Mouse (Mus musculus) kidney, adult 2 months (tissue): ENCODE measurements around the gene Ano1.

Experiments
- CTCF ChIP-seq: fragments of 200-500 bp; conservative IDR thresholded peaks from 2 replicates; pipeline ENCODE4 v1.5.1; 2011; ENCODE audit warnings: low read depth, mild to moderate bottlenecking, control low read depth, low read length, moderate library complexity, mixed read lengths; ENCODE audit not compliant: insufficient read depth, insufficient read length
- POLR2A ChIP-seq: fragments of 200-500 bp; IDR thresholded peaks from one replicate; pipeline ENCODE4 v1.6.1; 2011; ENCODE audit warnings: low read depth, low read length, control low read depth

DNA sequence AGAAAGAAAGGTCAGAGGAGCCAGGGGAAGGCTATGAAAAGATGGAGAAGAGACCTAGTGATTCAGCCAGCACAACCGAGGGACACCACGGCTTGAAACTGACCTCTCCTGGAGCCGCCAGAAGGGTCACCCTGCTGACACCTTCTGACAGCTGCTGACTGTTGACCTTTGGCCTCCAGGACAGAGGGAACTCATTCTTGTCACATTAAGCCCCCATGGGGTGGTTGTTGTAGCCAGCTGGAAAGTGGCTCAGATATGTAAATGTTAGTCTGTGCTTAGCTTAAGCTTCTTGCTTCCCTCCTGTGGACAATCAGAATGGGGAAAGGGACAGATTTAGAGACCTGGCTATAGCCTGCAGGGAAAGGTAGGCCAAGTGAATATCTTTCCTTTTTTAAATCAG, 189.8 kb downstream of the Ano1 start:
- no peak for TF ChIP-seq CTCF
- no peak for TF ChIP-seq POLR2A
